Mouse (Mus musculus) T-cell, adult 66 days (primary cell): ENCODE data around the gene Grk3. TPM values are rescaled to one million over a fixed set of nuclear protein-coding genes. Genes with fewer than 3 reads are reported as not detected.

Experiments
- total RNA-seq, 2 experiments: library from RNA; stranded (reverse); gene quantifications; 3 replicates in 1 of 2; 4 replicates in 1 of 2; pipeline ENCODE4 v1.2.4; 2023

The Grk3 gene
- total RNA-seq, result 1 to 10 TPM; 1.2 to 2.4 TPM

GRCm38 (mm10) chr5:113015236-113016061 lies at the start of gene Grk3:
TSS of gene Grk3 (minus strand) at chr5:113015791.

GRCm38 (mm10) chr5:112895674-112896654 lies 119.6 kb downstream of the Grk3 start, which contains the start of gene Myo18b:
TSS of gene Myo18b (minus strand) at chr5:112896362.

Other genes with a start within 250 kb of the Grk3 start
- under 1 TPM; 0.53 to 0.73 TPM for gene Myo18b, start 119.4 kb downstream of the Grk3 start, total RNA-seq
- gene Crybb2, start 54.3 kb upstream of the Grk3 start, total RNA-seq, result not detected
- not detected for gene Crybb3, start 65.8 kb upstream of the Grk3 start, total RNA-seq
- 1 to 10 TPM; 1.3 to 1.9 TPM for gene 2900026A02Rik, start 205.4 kb upstream of the Grk3 start, total RNA-seq
- not detected for gene Tmem211, start 211.1 kb upstream of the Grk3 start, total RNA-seq